Mouse (Mus musculus) limb, embryonic 14.5 days (tissue): ENCODE results near the gene Trim8. TPM values are rescaled to one million over a fixed set of nuclear protein-coding genes. Genes with fewer than 3 reads are reported as not detected.

ENCODE experiments used
- ATAC-seq: fragments of 200-750 bp; cut with Nextera tagmentation; 2 replicates; pipeline ENCODE4 v1.8.0; 2017; ENCODE audit warnings: low read depth, moderate number of reproducible peaks, moderate TSS enrichment; ENCODE audit not compliant: low FRiP score
- DNase-seq: peaks from one replicate; pipeline ENCODE4 v3.0.0-alpha.2; 2015; ENCODE audit warnings: low spot score
- H3K27ac ChIP-seq: fragments of 300-500 bp; sonication (generic); replicated peaks from 2 replicates; pipeline ENCODE4 v1.5.1; 2014; ENCODE audit warnings: low read depth, mild to moderate bottlenecking, low read length, moderate library complexity, mixed read lengths
- H3K27me3 ChIP-seq: fragments of 300-500 bp; sonication (generic); 2 replicates; pipeline ENCODE4 v1.6.1; 2014; ENCODE audit warnings: low read length, mixed read lengths; ENCODE audit not compliant: control insufficient read depth, insufficient read depth
- H3K36me3 ChIP-seq: fragments of 300-500 bp; sonication (generic); 2 replicates; pipeline ENCODE4 v1.6.1; 2014; ENCODE audit warnings: mild to moderate bottlenecking, low read length, moderate library complexity, mixed read lengths; ENCODE audit not compliant: control insufficient read depth, insufficient read depth
- H3K4me1 ChIP-seq: fragments of 300-500 bp; sonication (generic); 2 replicates; pipeline ENCODE4 v1.6.1; 2014; ENCODE audit warnings: antibody characterized with exemption, low read length, mixed read lengths; ENCODE audit not compliant: control insufficient read depth, insufficient read depth
- H3K4me2 ChIP-seq: fragments of 300-500 bp; sonication (generic); replicated peaks from 2 replicates; pipeline ENCODE4 v1.6.1; 2014; ENCODE audit warnings: low read depth, mild to moderate bottlenecking, low read length, moderate library complexity; ENCODE audit not compliant: severe bottlenecking
- H3K4me3 ChIP-seq: fragments of 300-500 bp; sonication (generic); replicated peaks from 2 replicates; pipeline ENCODE4 v1.5.1; 2014; ENCODE audit warnings: low read length
- H3K9ac ChIP-seq: fragments of 300-500 bp; sonication (generic); 2 replicates; pipeline ENCODE4 v1.6.1; 2014; ENCODE audit warnings: mild to moderate bottlenecking, low read depth, low read length, moderate library complexity; ENCODE audit not compliant: severe bottlenecking
- H3K9me3 ChIP-seq: fragments of 300-500 bp; sonication (generic); 2 replicates; pipeline ENCODE4 v1.6.1; 2016; ENCODE audit warnings: low read length; ENCODE audit not compliant: control insufficient read depth
- POLR2A ChIP-seq: fragments of 200-500 bp; IDR thresholded peaks from 2 replicates; pipeline ENCODE4 v1.8.0; 2012; ENCODE audit warnings: inconsistent platforms, mild to moderate bottlenecking, moderate library complexity, borderline replicate concordance; ENCODE audit not compliant: insufficient read depth, insufficient read length; ENCODE audit errors: extremely low read depth
- WGBS: fragments of 180-500 bp; shearing (Covaris S2); extraction: QIAGEN DNeasy Blood & Tissue Kit; methylation state at CpG from one replicate; pipeline ENCODE4 v1.1.7; 2014; 5-methylcytosine and 5-hydroxymethylcytosine counted together
- polyA plus RNA-seq, 2 experiments: library from polyadenylated mRNA; depleted of rRNA in 1 of 2; stranded (reverse) in 1 of 2; unstranded in 1 of 2; fragments of >200 nt; fragmentation: Nextera tagmentation in 1 of 2; extraction: Ambion mirVana in 1 of 2; gene quantifications; 2 replicates each; pipeline versions ENCODE4 v1.2.1 to v1.2.3; 2012 to 2014

The Trim8 gene
- polyA plus RNA-seq, 2 experiments, result 21.5 to 22.7 TPM

DNA sequence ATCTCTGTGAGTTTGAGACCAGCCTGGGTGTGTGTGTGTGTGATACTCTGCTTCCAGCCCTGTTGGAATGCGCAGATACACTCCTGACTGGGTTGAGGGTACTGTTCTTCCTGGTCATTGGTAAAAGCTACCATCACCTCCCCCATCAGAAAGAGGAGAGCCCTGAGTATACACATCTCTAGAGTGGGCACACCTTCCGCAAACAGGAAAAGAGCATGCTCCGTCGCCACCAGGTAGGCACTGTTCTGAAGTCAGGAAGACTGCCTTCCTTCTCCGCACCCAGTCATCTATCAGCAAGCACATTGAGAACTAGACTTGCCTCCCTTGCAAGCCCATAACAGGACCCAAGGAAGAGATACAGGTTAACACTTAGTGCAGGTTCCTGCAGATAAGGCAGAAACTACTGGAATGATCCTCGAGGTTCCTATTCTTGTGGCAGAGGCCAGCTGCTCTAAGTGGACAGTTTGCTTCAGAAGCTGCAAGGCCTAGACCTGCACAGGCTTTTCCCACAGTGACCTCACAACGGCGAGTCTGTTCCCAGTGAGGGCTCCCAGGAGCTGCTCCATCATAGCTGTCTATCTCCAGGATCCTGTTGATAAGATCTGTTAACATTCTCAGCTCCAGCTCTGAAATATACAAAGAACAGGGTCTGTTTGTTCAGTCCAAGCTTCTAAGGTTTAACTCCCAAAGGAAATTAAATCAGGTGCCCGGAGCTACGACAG is 20.7 kb upstream of the Trim8 start:
- H3K9me3 ChIP-seq, result no peaks in the 10 kb centered on the region
- DNase-seq (no peak), ATAC-seq (no peak)
- H3K36me3 ChIP-seq, result peaks cover 46% of the 10 kb centered on the region
- H3K4me3 ChIP-seq, result no peak overlapping the region
- no peak overlapping the region for H3K9ac ChIP-seq
- no peaks in the 10 kb centered on the region for H3K27me3 ChIP-seq
- no peak for TF ChIP-seq POLR2A
- H3K27ac ChIP-seq, result no peak overlapping the region
- no peak overlapping the region for H3K4me2 ChIP-seq
- H3K4me1 ChIP-seq, result peaks cover 18% of the 10 kb centered on the region
- WGBS, result 72% methylated on average over 10 of the region's 10 CpGs

DNA sequence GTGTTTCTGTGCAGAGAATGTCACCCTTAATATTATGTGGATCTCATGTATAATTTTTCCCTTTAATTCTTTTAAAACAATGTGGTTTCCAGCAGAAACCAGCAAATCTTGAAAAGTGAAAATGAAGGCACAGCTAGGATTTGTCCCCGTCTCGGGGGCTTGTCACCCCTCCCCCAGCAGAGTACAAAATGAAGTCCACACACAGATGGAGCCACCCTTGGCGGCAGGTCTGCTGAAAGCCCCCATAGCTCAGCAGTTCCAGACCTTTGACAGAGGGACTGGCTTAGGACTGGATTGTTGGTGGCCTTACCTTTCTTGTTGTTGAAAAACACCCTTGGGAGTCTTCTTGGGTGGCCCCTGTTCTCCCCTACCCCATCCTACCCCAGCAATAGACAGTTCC is 20.1 kb upstream of the Trim8 start:
- WGBS, result 34% methylated on average over 3 of the region's 3 CpGs
- Histone ChIP-seq H3K4me2 (no peak overlapping the region), H3K27ac (no peak overlapping the region), H3K9me3 (no peaks in the 10 kb centered on the region), H3K4me3 (no peak overlapping the region), H3K27me3 (no peaks in the 10 kb centered on the region), H3K9ac (no peak overlapping the region), H3K36me3 (peaks cover 48% of the 10 kb centered on the region), H3K4me1 (peaks cover 18% of the 10 kb centered on the region)
- DNase-seq (no peak), ATAC-seq (no peak)
- no peak for TF ChIP-seq POLR2A

DNA sequence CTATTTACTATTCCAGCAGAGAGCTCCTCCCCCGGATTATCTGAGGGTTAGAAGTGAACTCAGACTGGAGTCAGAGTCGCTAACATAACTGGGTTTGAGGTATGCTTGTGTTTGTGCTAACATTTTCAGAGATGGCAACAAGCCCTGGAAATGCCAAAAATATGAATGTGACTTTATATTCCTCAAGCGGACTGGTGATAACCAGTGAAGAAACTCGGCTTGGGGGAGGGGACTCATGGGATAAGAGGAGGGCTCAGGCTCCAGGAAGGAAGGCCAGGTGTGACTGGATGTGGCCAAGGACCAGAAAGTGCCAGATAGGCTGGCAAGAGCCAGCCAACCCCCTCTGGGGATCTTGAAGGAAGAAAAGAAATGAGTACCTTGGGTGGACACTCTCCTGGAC is 19.7 kb upstream of the Trim8 start:
- Histone ChIP-seq H3K4me2 (no peak overlapping the region), H3K4me3 (no peak overlapping the region), H3K36me3 (peaks cover 52% of the 10 kb centered on the region), H3K4me1 (peaks cover 18% of the 10 kb centered on the region), H3K27me3 (no peaks in the 10 kb centered on the region), H3K9me3 (no peaks in the 10 kb centered on the region), H3K9ac (no peak overlapping the region), H3K27ac (no peak overlapping the region)
- no peak for DNase-seq
- TF ChIP-seq POLR2A, result no peak
- ATAC-seq, result no peak
- 28% methylated on average over 4 of the region's 4 CpGs for WGBS

DNA sequence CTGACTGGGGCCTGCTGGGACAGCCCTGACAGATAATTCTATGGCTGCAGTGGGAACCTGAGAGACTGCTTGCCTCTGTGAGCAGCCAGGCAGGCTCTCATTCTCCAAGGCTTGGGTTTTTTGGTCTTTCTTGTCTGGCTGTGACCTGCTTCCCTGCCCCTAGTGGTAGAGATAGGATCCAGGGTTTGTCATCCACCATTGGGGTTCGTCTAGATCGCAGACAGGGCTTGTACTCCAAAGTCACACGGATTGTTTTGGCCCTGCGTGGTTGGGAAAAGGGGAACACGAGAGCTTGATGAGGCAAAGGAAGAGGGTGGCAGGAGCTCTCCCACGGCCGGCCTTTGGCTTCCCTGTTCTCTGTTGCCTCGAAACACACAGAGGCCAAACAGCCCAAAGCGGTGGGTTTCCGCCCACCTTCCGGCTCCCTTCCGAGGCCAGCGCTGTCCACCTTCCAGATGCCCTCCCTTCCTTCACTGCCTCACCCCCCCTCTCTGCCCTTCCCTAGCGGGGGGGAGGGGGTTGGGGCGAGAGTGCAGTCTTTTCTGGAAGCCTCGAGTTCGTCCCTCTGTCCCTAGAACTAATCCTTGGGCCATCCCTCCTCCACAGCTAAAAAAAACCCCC is 18.5 kb upstream of the Trim8 start:
- ATAC-seq, result no peak
- Histone ChIP-seq H3K9me3 (no peaks in the 10 kb centered on the region), H3K27ac (no peak overlapping the region), H3K4me2 (no peak overlapping the region), H3K27me3 (no peaks in the 10 kb centered on the region), H3K36me3 (peaks cover 55% of the 10 kb centered on the region), H3K4me1 (peaks cover 9% of the 10 kb centered on the region), H3K9ac (no peak overlapping the region), H3K4me3 (no peak overlapping the region)
- DNase-seq, result no peak
- no peak for TF ChIP-seq POLR2A
- 58% methylated on average over 17 of the region's 17 CpGs for WGBS

DNA sequence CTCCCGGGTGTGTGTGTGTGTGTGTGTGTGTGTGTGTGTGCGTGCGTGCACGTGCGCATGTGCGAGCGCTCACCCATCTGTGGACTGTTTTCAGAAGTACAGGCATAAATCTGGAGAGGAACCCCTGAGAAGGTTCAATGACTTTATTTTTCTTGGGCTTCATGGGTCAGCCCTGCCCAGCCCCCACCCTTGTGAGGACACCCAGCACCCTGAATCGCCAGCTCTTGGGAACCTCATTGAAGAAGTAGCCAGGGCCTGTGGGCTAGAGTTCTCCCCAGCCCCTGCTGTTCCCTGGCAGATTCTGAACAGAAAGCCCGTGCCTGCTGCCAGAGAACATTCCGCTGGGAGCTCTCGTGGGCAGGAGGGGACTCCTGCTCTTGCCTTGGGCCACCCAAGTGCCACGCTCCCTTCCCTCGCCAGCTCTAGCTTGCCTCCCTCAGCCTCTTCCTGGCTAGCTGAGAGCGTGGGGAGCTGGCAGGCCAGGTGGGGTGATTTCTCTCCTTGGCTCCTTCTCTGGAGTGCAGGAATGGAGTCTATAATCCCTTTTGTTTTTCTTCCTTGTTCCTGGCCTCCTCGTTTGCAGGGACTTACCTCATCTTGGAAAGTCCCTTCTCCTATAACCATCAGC is 17.7 kb upstream of the Trim8 start:
- Histone ChIP-seq H3K4me2 (no peak overlapping the region), H3K4me1 (peaks cover 9% of the 10 kb centered on the region), H3K27me3 (no peaks in the 10 kb centered on the region), H3K27ac (no peak overlapping the region), H3K9ac (no peak overlapping the region), H3K4me3 (no peak overlapping the region), H3K9me3 (no peaks in the 10 kb centered on the region), H3K36me3 (peaks cover 47% of the 10 kb centered on the region)
- no peak for ATAC-seq
- TF ChIP-seq POLR2A, result no peak
- WGBS, result 81% methylated on average over 15 of the region's 15 CpGs
- no peak for DNase-seq
